Mouse (Mus musculus): ENCODE data around the gene Trim50. TPM values are rescaled to one million over a fixed set of nuclear protein-coding genes. Genes with fewer than 3 reads are reported as not detected.

The Trim50 gene
- polyA plus RNA-seq, 1 experiment from 2014 or later: not detected

DNA sequence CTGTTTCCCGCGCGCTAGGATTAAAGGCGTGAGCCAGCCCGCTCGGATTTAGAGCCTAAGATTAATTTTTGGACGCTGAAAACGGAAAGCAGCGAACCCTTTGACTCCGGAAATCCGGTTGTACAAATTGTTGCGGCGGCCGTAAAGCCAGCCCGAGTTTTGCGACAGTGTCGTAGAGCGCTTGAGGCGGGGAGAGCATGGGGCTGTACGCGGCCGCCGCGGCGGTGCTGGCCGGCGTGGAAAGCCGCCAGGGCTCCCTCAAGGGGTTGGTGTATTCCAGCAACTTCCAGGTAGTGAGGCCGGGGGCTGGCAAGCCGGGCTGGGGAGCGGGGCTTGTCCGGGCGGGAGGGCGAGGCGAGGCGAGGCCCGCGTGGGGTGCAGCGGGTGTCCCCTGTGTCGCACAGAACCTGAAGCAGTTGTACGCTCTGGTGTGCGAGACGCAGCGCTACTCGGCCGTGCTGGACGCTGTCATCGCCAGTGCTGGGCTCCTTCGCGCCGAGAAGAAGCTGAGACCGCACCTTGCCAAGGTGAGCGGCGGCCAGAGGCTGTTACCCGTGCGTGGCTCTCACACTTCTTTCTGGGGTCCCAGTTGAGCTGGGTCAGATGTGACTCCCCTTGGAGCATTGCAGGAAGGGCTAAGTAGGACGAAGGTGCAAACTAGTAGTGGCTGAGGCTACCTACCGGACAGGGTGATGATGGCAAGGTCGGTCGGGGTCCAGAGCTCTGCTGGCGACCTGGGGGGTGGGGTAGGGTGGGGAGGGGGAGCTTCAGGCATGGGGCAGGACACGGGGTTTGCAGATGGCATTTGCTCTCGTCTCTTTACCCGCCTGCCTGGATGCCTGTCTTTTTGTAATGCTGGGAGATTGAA lies 16.9 kb downstream of the Trim50 start, which contains the start of gene Nsun5:
TSS of gene Nsun5 (plus strand) at position 167 of the 868 bp plus-strand sequence.
- H3K9ac ChIP-seq: peak within 1 kb of the TSS; percentile 79

GRCm38 (mm10) chr5:135371195-135371594 lies 18.1 kb downstream of the Trim50 start:
- Histone ChIP-seq H3K4me3 (no peak overlapping the region), H3K27ac (replicated peaks) (no peak overlapping the region), H3K27me3 (no peaks in the 10 kb centered on the region), H3K9me3 (no peaks in the 10 kb centered on the region), H3K4me1 (replicated peaks) (peaks cover 18% of the 10 kb centered on the region), H3K4me2 (no peak overlapping the region), H3K36me3 (peaks cover 43% of the 10 kb centered on the region), H3K9ac (no peak overlapping the region)
- ATAC-seq (ENCODE audit: low FRiP score, low read depth): no peak
- WGBS: 97% methylated on average over 13 of the region's 13 CpGs

More for the DNA sequence above, 16.9 kb downstream of the Trim50 start, which contains the start of gene Nsun5:
- Histone ChIP-seq H3K36me3 (peaks cover 32% of the 10 kb centered on the region), H3K27me3 (no peaks in the 10 kb centered on the region), H3K4me1 (replicated peaks) (peaks cover 18% of the 10 kb centered on the region), H3K4me3 (peak within 1 kb of the TSS; percentile 97), H3K4me2 (peak within 1 kb of the TSS; percentile 89), H3K9me3 (no peaks in the 10 kb centered on the region), H3K27ac (replicated peaks) (peak within 1 kb of the TSS; percentile 84)
- under 1% methylated on average over 54 of the region's 64 CpGs for WGBS
- peak; percentile 82 for ATAC-seq (ENCODE audit: low FRiP score, low read depth)

DNA sequence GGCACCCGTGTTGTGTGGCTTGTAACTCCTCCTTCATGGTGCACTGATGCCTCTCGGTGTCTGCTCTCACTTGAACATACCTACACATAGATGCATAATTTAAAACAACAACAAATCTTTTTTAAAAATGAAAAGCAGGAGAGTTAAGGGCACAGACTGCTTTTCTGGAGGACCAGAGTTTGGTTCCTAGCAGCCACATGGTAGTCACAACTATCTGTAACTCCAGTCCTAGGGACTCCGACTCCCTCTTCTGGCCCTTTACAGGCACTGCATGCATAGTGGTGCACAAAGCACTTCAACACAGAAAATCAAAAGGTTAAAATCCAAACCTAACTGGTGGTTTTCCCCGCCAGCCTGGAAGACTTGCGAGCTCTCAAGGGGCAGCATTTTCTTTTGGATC lies 20.5 kb downstream of the Trim50 start:
- Histone ChIP-seq H3K9ac (no peak overlapping the region), H3K9me3 (no peaks in the 10 kb centered on the region), H3K27ac (replicated peaks) (no peak overlapping the region), H3K36me3 (peaks cover 67% of the 10 kb centered on the region), H3K4me2 (no peak overlapping the region), H3K4me3 (no peak overlapping the region), H3K4me1 (replicated peaks) (peaks cover 18% of the 10 kb centered on the region), H3K27me3 (no peaks in the 10 kb centered on the region)
- no peak for ATAC-seq (ENCODE audit: low FRiP score, low read depth)
- WGBS: 99% methylated on average over 5 of the region's 5 CpGs

- Histone ChIP-seq H3K27ac (replicated peaks) (no peak overlapping the region), H3K4me2 (no peak overlapping the region), H3K27me3 (no peaks in the 10 kb centered on the region), H3K9me3 (no peaks in the 10 kb centered on the region), H3K9ac (no peak overlapping the region), H3K4me3 (no peak overlapping the region), H3K36me3 (peaks cover 82% of the 10 kb centered on the region), H3K4me1 (replicated peaks) (peaks cover 12% of the 10 kb centered on the region)
- 74% methylated on average over 8 of the region's 8 CpGs for WGBS
- peak; percentile 10; the same call in 1 of the 2 replicates for ATAC-seq (ENCODE audit: low FRiP score, low read depth)
Measured at GRCm38 (mm10) chr5:135375167-135375566, 22.1 kb downstream of the Trim50 start.

- Histone ChIP-seq H3K27ac (replicated peaks) (no peak overlapping the region), H3K9ac (no peak overlapping the region), H3K27me3 (no peaks in the 10 kb centered on the region), H3K36me3 (peaks cover 93% of the 10 kb centered on the region), H3K4me1 (replicated peaks) (peaks cover 2% of the 10 kb centered on the region; the same call in 1 of the 2 replicates), H3K4me3 (no peak overlapping the region), H3K4me2 (no peak overlapping the region), H3K9me3 (no peaks in the 10 kb centered on the region)
- peak; percentile 13; the same call in 1 of the 2 replicates for ATAC-seq (ENCODE audit: low FRiP score, low read depth)
- WGBS: 58% methylated on average over 2 of the region's 2 CpGs
Measured at GRCm38 (mm10) chr5:135376341-135376740, 23.2 kb downstream of the Trim50 start.

DNA sequence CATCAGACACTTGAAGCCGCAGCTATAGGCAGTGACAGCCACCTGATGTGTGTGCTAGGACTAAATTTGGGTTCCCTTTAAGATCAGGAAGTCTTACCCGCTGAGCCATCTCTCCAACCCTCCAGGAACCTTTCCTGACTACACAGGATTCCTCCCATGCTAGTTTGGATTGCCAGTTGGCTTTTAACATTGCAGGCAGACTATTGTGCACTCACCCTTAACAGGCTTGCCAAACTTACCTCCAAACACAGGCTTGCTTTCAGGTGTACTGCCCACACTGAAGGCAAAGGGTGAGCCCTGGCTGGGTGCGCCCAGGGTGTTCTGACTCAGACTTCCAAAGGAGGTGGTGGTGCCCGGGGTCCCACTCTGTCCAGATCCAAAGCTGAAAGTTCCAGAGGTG lies 27.6 kb downstream of the Trim50 start:
- H3K9me3 ChIP-seq: no peaks in the 10 kb centered on the region
- no peak overlapping the region for H3K27ac ChIP-seq (replicated peaks)
- H3K4me1 ChIP-seq (replicated peaks): no peaks in the 10 kb centered on the region
- 96% methylated on average over 4 of the region's 4 CpGs for WGBS
- H3K4me2 ChIP-seq: no peak overlapping the region
- no peaks in the 10 kb centered on the region for H3K27me3 ChIP-seq
- H3K4me3 ChIP-seq: no peak overlapping the region
- ATAC-seq (ENCODE audit: low FRiP score, low read depth): no peak
- no peak overlapping the region for H3K9ac ChIP-seq
- H3K36me3 ChIP-seq: peaks cover 99% of the 10 kb centered on the region

GRCm38 (mm10) chr5:135381356-135381925 lies 28.3 kb downstream of the Trim50 start:
- Histone ChIP-seq H3K27ac (replicated peaks) (no peak overlapping the region), H3K4me3 (no peak overlapping the region), H3K4me2 (no peak overlapping the region), H3K4me1 (replicated peaks) (no peaks in the 10 kb centered on the region), H3K9ac (no peak overlapping the region), H3K36me3 (peaks cover 94% of the 10 kb centered on the region), H3K9me3 (no peaks in the 10 kb centered on the region), H3K27me3 (no peaks in the 10 kb centered on the region)
- 93% methylated on average over 10 of the region's 10 CpGs for WGBS
- no peak for ATAC-seq (ENCODE audit: low FRiP score, low read depth)

- Histone ChIP-seq H3K4me1 (replicated peaks) (no peaks in the 10 kb centered on the region), H3K27ac (replicated peaks) (no peak overlapping the region), H3K4me2 (no peak overlapping the region), H3K36me3 (peaks cover 95% of the 10 kb centered on the region), H3K9ac (no peak overlapping the region), H3K4me3 (no peak overlapping the region), H3K9me3 (no peaks in the 10 kb centered on the region), H3K27me3 (no peaks in the 10 kb centered on the region)
- WGBS: 94% methylated on average over 7 of the region's 7 CpGs
- ATAC-seq (ENCODE audit: low FRiP score, low read depth): no peak
Measured at GRCm38 (mm10) chr5:135382746-135383145, 29.7 kb downstream of the Trim50 start.

DNA sequence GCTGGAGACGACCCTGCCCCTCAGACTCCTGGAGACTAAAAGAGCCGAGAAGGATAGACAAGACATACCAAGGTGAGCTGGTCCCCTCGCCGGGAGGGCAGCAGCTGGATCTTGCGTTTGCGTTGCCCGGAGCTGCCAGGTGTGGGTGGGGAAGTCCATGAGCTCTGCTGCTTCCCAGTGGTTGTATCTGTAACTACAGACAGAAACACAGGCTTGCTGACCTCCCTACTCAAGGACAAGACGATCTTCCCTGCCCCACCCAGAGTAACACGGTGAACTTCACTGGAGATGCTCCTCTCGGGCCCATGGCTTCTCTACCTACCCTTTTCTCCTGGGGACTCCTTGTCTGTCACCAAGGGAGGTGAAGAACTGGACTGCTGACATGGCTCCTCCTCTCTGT lies 30.7 kb downstream of the Trim50 start:
- Histone ChIP-seq H3K9me3 (no peaks in the 10 kb centered on the region), H3K36me3 (peaks cover 95% of the 10 kb centered on the region), H3K4me1 (replicated peaks) (no peaks in the 10 kb centered on the region), H3K9ac (no peak overlapping the region), H3K4me3 (no peak overlapping the region), H3K4me2 (no peak overlapping the region), H3K27me3 (no peaks in the 10 kb centered on the region), H3K27ac (replicated peaks) (no peak overlapping the region)
- WGBS: 89% methylated on average over 10 of the region's 10 CpGs
- no peak for ATAC-seq (ENCODE audit: low FRiP score, low read depth)

DNA sequence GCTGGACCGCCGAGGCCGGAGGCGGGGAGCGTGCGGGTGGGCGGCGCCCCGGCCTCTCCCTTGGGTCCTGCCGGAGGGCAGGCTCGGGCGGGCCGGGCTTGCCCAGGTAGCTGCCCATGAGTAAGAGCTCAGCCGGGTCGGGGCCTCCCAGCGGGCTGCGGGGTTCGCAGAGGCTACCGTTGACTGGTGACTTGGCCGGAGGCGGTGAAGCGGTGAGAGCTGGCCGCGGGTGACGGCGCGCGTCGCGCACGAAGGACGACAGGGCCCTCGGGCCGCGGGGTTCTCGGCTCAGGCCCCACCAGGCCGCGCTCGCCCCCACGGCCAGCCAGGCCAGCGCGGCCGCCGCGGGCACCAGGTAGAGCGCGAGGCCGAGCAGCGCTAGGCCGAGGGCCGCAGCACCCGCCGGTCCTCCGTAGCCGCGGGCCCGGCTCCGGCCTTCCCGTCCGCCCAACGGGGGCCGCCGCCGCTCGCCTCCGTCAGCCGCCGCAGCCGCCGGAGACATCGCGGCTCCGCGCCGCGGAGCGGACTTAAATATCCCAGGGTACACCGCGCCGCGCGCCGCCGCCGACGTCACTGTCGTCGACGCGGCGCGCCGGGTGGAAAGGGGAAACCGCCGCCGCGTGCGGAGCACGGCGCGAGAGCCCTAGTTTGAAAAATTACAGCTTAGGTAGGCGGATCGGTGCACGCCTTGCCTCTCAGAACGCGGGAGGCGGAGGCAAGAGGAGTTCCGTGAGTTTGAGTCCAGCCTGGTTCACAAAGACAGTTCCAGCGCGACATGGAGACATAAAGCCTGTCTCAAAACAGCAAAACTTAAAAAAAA lies 41.1 kb downstream of the Trim50 start, which contains the start of gene Pom121:
TSS of gene Pom121 (minus strand) at position 543 of the 820 bp plus-strand sequence.
- Histone ChIP-seq H3K9me3 (no peaks in the 10 kb centered on the region), H3K27ac (replicated peaks) (peak within 1 kb of the TSS; percentile 83), H3K4me2 (peak within 1 kb of the TSS; percentile 74), H3K9ac (peak within 1 kb of the TSS; percentile 97), H3K4me1 (replicated peaks) (peaks cover 19% of the 10 kb centered on the region), H3K4me3 (peak within 1 kb of the TSS; percentile 100), H3K27me3 (no peaks in the 10 kb centered on the region), H3K36me3 (peaks cover 26% of the 10 kb centered on the region)
- WGBS: under 1% methylated on average over 77 of the region's 110 CpGs
- ATAC-seq (ENCODE audit: low FRiP score, low read depth): peak; percentile 92

DNA sequence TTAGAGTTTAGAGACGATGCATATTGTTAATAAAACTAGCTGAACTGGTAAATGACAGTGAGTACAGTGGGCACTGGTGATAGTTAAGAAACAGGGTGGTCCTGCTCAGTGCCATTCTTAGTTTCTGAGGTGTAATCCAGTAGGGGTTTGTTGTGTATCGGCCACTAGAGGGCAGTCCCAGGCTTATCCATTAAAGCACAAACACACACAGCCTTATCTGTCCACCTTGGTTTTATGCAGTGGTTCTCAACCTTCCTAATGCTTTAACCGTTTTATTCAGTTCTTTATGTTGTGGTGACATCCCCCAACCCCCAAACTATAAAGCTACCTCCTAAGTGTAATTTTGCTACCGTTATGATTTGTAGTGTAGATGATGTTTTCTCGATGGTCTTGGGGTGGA lies 42.7 kb downstream of the Trim50 start:
- Histone ChIP-seq H3K27ac (replicated peaks) (no peak overlapping the region), H3K9ac (no peak overlapping the region), H3K9me3 (no peaks in the 10 kb centered on the region), H3K4me3 (no peak overlapping the region), H3K27me3 (no peaks in the 10 kb centered on the region), H3K36me3 (peaks cover 14% of the 10 kb centered on the region), H3K4me1 (replicated peaks) (peaks cover 19% of the 10 kb centered on the region), H3K4me2 (no peak overlapping the region)
- WGBS: 51% methylated on average over 5 of the region's 5 CpGs
- ATAC-seq (ENCODE audit: low FRiP score, low read depth): no peak

Measured in hindbrain, embryonic 15.5 days (tissue).